Mouse (Mus musculus) layer of hippocampus, adult 11-12 months (tissue): ENCODE measurements around the gene Dlgap4.

Experiments
- DNase-seq: peaks from one replicate; pipeline ENCODE4 v3.0.0; 2022; ENCODE audit warnings: low spot score

Dlgap4 gene

GRCm38 (mm10) chr2:156804589-156804988 is 191.1 kb downstream of the Dlgap4 start:
- DNase-seq, result no peak

GRCm38 (mm10) chr2:156806886-156807285 is 193.4 kb downstream of the Dlgap4 start:
- no peak for DNase-seq

- peak; percentile 77 for DNase-seq
Measured at GRCm38 (mm10) chr2:156809579-156809978, 196.1 kb downstream of the Dlgap4 start.

- no peak for DNase-seq
Measured at GRCm38 (mm10) chr2:156810716-156811115, 197.2 kb downstream of the Dlgap4 start.

GRCm38 (mm10) chr2:156811556-156811955 is 198.1 kb downstream of the Dlgap4 start:
- DNase-seq, result no peak
